Comparison of ENCODE assay signal across 9 mouse cellular contexts in the genomic region with DNA sequence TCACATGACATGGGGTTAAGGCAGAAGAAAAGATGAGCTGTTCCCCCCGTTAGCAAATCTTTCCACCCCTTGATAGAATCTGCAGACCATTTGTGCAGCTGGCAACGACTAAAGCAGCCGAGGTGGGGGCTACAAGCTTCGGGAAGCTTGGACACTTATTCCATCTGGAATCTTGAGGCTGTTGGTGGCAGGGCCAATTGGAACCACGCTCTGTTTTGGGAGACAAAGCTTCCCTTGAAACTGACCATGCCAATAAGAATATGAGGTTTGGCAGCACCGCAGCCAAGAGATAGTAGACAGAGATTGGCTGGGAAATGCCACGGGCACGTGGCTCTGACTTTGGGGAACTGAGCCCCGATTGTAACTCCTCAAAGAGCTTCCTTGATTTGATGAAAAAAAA. TPM values are rescaled to one million over a fixed set of nuclear protein-coding genes. Genes with fewer than 3 reads are reported as not detected.
DNase-seq lines count a peak whose midpoint lies in the region; ATAC-seq lines count a peak whose summit lies in the region.
"Had no signal": no experiment of that assay in that cellular context is flagged by ENCODE, and none has a peak within 500 bp of the region (broad histone marks: within the 10 kb centered on the region; RNA-seq: fewer than 3 reads in every experiment).

No protein-coding gene starts in this region.

- 66% methylated on average over 9 of the region's 9 CpGs for WGBS in midbrain, embryonic 11.5 days
- WGBS in midbrain, embryonic 14.5 days: 60% methylated on average over 9 of the region's 9 CpGs

- H3K4me2 ChIP-seq in midbrain, embryonic 11.5 days: no peak overlapping the region
- no peak overlapping the region for H3K4me2 ChIP-seq in midbrain, embryonic 14.5 days (ENCODE audit: low read length)

- H3K9me3 ChIP-seq in midbrain, embryonic 11.5 days (ENCODE audit: control insufficient read depth, low read length): no peaks in the 10 kb centered on the region
- no peaks in the 10 kb centered on the region for H3K9me3 ChIP-seq in midbrain, embryonic 14.5 days (ENCODE audit: control insufficient read depth, low read length)

- H3K27me3 ChIP-seq in midbrain, embryonic 11.5 days (ENCODE audit: control insufficient read depth, insufficient read depth, low read length): no peaks in the 10 kb centered on the region
- no peaks in the 10 kb centered on the region for H3K27me3 ChIP-seq in midbrain, embryonic 14.5 days (ENCODE audit: control insufficient read depth, insufficient read depth, low read length)

- H3K4me1 ChIP-seq in midbrain, embryonic 11.5 days (ENCODE audit: control insufficient read depth, insufficient read depth, low read length): peaks cover 10% of the 10 kb centered on the region; the same call in 1 of the 2 replicates
- H3K4me1 ChIP-seq in midbrain, embryonic 14.5 days (ENCODE audit: control insufficient read depth, insufficient read depth, low read length): peaks cover 18% of the 10 kb centered on the region

- H3K9ac ChIP-seq in midbrain, embryonic 11.5 days (ENCODE audit: low read length): no peak overlapping the region
- H3K9ac ChIP-seq in midbrain, embryonic 14.5 days (replicated peaks; ENCODE audit: low read length): no peak overlapping the region

- DNase-seq in embryo, embryonic 11 days: peak; percentile 17
- DNase-seq in embryo, embryonic 9.5 days (ENCODE audit: extremely low spot score): no peak
- peak; percentile 54 for DNase-seq in midbrain, embryonic 11.5 days (ENCODE audit: low spot score, missing footprints)
- no peak for DNase-seq in midbrain, embryonic 14.5 days
- peak; percentile 11 for DNase-seq in gastrocnemius, postnatal 10 days
- peak; percentile 10 for DNase-seq in mesoderm, embryonic 11.5 days (ENCODE audit: low read depth, low spot score)
- DNase-seq in cerebellum, adult 9-10 months: no peak
- DNase-seq in cerebellum, adult 18-20 months: no peak

- H3K27ac ChIP-seq in midbrain, embryonic 11.5 days (ENCODE audit: low read depth, low read length): no peak overlapping the region
- H3K27ac ChIP-seq in midbrain, embryonic 14.5 days (replicated peaks; ENCODE audit: low read depth, low read length): no peak overlapping the region

- no peaks in the 10 kb centered on the region for H3K36me3 ChIP-seq in midbrain, embryonic 11.5 days (ENCODE audit: control insufficient read depth, insufficient read depth, low read length)
- no peaks in the 10 kb centered on the region for H3K36me3 ChIP-seq in midbrain, embryonic 14.5 days (ENCODE audit: control insufficient read depth, insufficient read depth, low read length)

- no peak for ATAC-seq in midbrain, embryonic 11.5 days (ENCODE audit: low FRiP score)
- ATAC-seq in midbrain, embryonic 14.5 days (ENCODE audit: low FRiP score, low TSS enrichment): no peak
- ATAC-seq: lung, postnatal 0 days had no signal

- H3K4me3 ChIP-seq in midbrain, embryonic 11.5 days (ENCODE audit: low read depth, low read length): no peak overlapping the region
- H3K4me3 ChIP-seq in midbrain, embryonic 14.5 days (replicated peaks; ENCODE audit: low read depth, low read length): no peak overlapping the region

RNA-seq across cellular contexts. Expression of a gene that starts 31.7 kb away (rescaled TPM):
- 21.7 and 22.7 TPM in 2 replicates for polyA plus RNA-seq in midbrain, embryonic 11.5 days (2014; fragmentation: Nextera tagmentation; extraction: Ambion mirVana)
- polyA plus RNA-seq in midbrain, embryonic 14.5 days (2014; fragmentation: Nextera tagmentation; extraction: Ambion mirVana): 32.0 and 34.0 TPM in 2 replicates
- total RNA-seq in gastrocnemius, postnatal 10 days (2021): 10 to 100 TPM; 29.9 to 34.5 TPM

Comparison
In these comparisons a context has a peak if more than half of its experiments do, and no peak if none do; other contexts are left out.
1. DNase-seq: peak in embryo, embryonic 11 days (single experiment), midbrain, embryonic 11.5 days (single experiment), gastrocnemius, postnatal 10 days (single experiment) and mesoderm, embryonic 11.5 days (single experiment); none in embryo, embryonic 9.5 days (single experiment), midbrain, embryonic 14.5 days (single experiment), cerebellum, adult 9-10 months (single experiment) and cerebellum, adult 18-20 months (0 of 2).